Mouse (Mus musculus) forebrain, embryonic 13.5 days (tissue): Measurements from ENCODE around the gene Cdh20. TPM values are rescaled to one million over a fixed set of nuclear protein-coding genes. Genes with fewer than 3 reads are reported as not detected.

ENCODE experiments used
- ATAC-seq: fragments of 200-750 bp; cut with Nextera tagmentation; 2 replicates; pipeline ENCODE4 v1.8.0; 2017
- H3K27ac ChIP-seq: fragments of 300-500 bp; sonication (generic); 2 replicates; pipeline ENCODE4 v1.5.1; 2015; ENCODE audit warnings: inconsistent platforms, mild to moderate bottlenecking, moderate library complexity
- H3K27me3 ChIP-seq: fragments of 300-500 bp; sonication (generic); 2 replicates; pipeline ENCODE4 v1.6.1; 2015; ENCODE audit warnings: mild to moderate bottlenecking, inconsistent platforms
- H3K36me3 ChIP-seq: fragments of 300-500 bp; sonication (generic); 2 replicates; pipeline ENCODE4 v1.6.1; 2015; ENCODE audit warnings: mild to moderate bottlenecking, inconsistent platforms; ENCODE audit not compliant: poor library complexity, severe bottlenecking
- H3K4me1 ChIP-seq: fragments of 300-500 bp; sonication (generic); 2 replicates; pipeline ENCODE4 v1.6.1; 2015; ENCODE audit warnings: inconsistent platforms
- H3K4me2 ChIP-seq: fragments of 300-500 bp; sonication (generic); 2 replicates; pipeline ENCODE4 v1.6.1; 2015; ENCODE audit warnings: inconsistent platforms, mild to moderate bottlenecking, moderate library complexity
- H3K4me3 ChIP-seq: fragments of 300-500 bp; sonication (generic); 2 replicates; pipeline ENCODE4 v1.5.1; 2015; ENCODE audit warnings: mild to moderate bottlenecking, inconsistent platforms
- H3K9ac ChIP-seq: fragments of 300-500 bp; sonication (generic); 2 replicates; pipeline ENCODE4 v1.6.1; 2015; ENCODE audit warnings: mild to moderate bottlenecking, inconsistent platforms
- H3K9me3 ChIP-seq: fragments of 300-500 bp; sonication (generic); replicated peaks from 2 replicates; pipeline ENCODE4 v1.6.1; 2016; ENCODE audit warnings: inconsistent platforms
- WGBS: fragments of 180-500 bp; shearing (Covaris S2); methylation state at CpG from one replicate; pipeline ENCODE4 v1.1.7; 2015; 5-methylcytosine and 5-hydroxymethylcytosine counted together
- polyA plus RNA-seq: library from polyadenylated mRNA; unstranded; fragments of >200 nt; fragmentation: Nextera tagmentation; extraction: Ambion mirVana; gene quantifications from 2 replicates; pipeline ENCODE4 v1.2.1, GENCODE M21; 2015

Cdh20 gene
- polyA plus RNA-seq = 0.62 and 1.2 TPM in 2 replicates

DNA sequence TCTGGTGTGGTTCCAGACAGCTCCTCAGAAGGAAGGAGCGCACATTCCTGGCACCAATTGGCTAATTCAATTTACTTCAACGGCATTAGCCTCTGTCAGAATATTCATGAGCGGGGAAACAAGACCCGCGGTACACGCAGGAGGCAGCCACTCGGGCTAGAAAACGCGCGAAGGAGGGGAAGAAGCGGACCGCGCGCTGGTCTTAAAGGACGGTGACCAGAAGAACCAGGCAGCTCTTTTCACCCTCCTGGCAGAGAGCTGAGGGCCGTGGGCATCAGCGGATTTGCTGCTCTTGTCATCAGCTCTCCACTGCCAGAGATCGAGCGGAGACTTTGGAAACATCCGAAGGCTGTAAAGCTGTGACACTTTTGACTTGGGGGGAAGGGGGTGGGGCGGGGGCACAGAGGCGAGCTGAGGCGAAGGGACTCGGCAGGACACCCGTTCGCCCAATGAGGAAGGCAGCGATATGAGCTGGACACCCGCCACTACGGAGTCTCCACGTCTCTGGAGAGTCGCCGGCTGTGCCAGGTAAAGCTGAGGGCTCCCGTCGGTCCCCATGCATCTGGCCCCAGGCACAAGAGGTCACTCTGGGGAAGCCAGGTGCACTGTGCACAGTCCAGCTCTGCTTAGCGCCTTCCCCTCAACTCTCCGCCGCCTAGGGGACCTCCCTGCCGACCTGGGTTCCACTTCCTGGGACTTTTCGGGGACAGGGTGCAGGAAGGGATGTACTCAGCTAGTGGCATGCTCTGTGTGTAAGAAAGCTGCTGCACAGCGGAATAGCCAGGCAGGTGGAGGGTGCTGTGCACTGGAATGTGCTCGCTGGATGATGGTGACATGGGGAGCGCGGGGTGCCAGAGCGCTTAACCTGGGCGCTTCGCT, at the start of gene Cdh20:
Gene Cdh20, plus strand, starts transcription at position 159 of the 879 bp plus-strand sequence.
- peaks cover 19% of the 10 kb centered on the region; the same call in 1 of the 2 replicates for H3K4me1 ChIP-seq
- H3K9ac ChIP-seq = peak within 1 kb of the TSS; percentile 73
- peak within 1 kb of the TSS; percentile 91 for H3K4me2 ChIP-seq
- peak; percentile 78 for ATAC-seq
- no peak within 1 kb of the TSS; the same call in 1 of the 2 replicates for H3K27ac ChIP-seq
- H3K27me3 ChIP-seq = peaks cover 6% of the 10 kb centered on the region
- no peaks in the 10 kb centered on the region for H3K9me3 ChIP-seq
- under 1% methylated on average over 46 of the region's 46 CpGs for WGBS
- H3K4me3 ChIP-seq = peak within 1 kb of the TSS; percentile 55
- no peaks in the 10 kb centered on the region for H3K36me3 ChIP-seq

GRCm38 (mm10) chr1:104746816-104747215, 21.5 kb upstream of the Cdh20 start:
- peak; percentile 76 for ATAC-seq
- WGBS = 0% methylated on average over 1 of the region's 1 CpGs

DNA sequence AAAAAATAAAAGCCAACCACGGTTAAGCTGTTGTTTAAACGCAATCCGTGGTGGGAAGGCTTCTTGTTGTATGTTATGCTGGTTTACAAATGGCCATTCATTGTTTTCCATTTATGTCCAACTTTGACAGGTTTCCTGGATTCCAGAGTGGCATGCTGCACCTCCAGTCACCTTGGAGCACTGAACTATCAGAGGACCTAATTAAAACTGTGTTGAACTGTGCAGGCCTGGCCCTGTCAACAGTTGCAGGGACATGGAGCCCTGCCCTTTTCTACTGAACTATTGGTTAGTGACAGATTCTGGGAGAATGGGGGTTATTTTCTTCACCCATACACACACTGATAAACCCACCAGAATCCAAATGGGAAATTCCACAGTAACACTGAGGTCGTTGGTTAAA, 20.9 kb upstream of the Cdh20 start:
- H3K4me1 ChIP-seq = peaks cover 11% of the 10 kb centered on the region
- H3K9me3 ChIP-seq = no peaks in the 10 kb centered on the region
- ATAC-seq = no peak
- no peak overlapping the region for H3K4me3 ChIP-seq
- H3K36me3 ChIP-seq = no peaks in the 10 kb centered on the region
- H3K9ac ChIP-seq = no peak overlapping the region
- no peak overlapping the region for H3K27ac ChIP-seq
- no peaks in the 10 kb centered on the region for H3K27me3 ChIP-seq
- H3K4me2 ChIP-seq = no peak overlapping the region
- 40% methylated on average over 4 of the region's 4 CpGs for WGBS

More at GRCm38 (mm10) chr1:104746816-104747215, 21.5 kb upstream of the Cdh20 start:
- no peaks in the 10 kb centered on the region for H3K9me3 ChIP-seq
- H3K4me1 ChIP-seq = peaks cover 11% of the 10 kb centered on the region
- no peak overlapping the region for H3K4me3 ChIP-seq
- H3K4me2 ChIP-seq = no peak overlapping the region
- no peaks in the 10 kb centered on the region for H3K27me3 ChIP-seq
- no peaks in the 10 kb centered on the region for H3K36me3 ChIP-seq
- no peak overlapping the region for H3K9ac ChIP-seq
- peak overlapping the region; percentile 35; the same call in 1 of the 2 replicates for H3K27ac ChIP-seq

- H3K4me3 ChIP-seq = no peak overlapping the region
- no peaks in the 10 kb centered on the region for H3K4me1 ChIP-seq
- H3K4me2 ChIP-seq = no peak overlapping the region
- no peaks in the 10 kb centered on the region for H3K27me3 ChIP-seq
- 78% methylated on average over 8 of the region's 8 CpGs for WGBS
- ATAC-seq = no peak
- H3K27ac ChIP-seq = no peak overlapping the region
- H3K36me3 ChIP-seq = no peaks in the 10 kb centered on the region
- no peaks in the 10 kb centered on the region for H3K9me3 ChIP-seq
- no peak overlapping the region for H3K9ac ChIP-seq
Measured at GRCm38 (mm10) chr1:104754483-104754882, 13.8 kb upstream of the Cdh20 start.

- Histone ChIP-seq H3K27me3 (no peaks in the 10 kb centered on the region), H3K36me3 (no peaks in the 10 kb centered on the region), H3K4me3 (no peak overlapping the region), H3K4me1 (no peaks in the 10 kb centered on the region), H3K27ac (no peak overlapping the region), H3K4me2 (no peak overlapping the region), H3K9me3 (no peaks in the 10 kb centered on the region), H3K9ac (no peak overlapping the region)
- 36% methylated on average over 4 of the region's 4 CpGs for WGBS
- no peak for ATAC-seq
Measured at GRCm38 (mm10) chr1:104755896-104756295, 12.4 kb upstream of the Cdh20 start.

GRCm38 (mm10) chr1:104769250-104769607, 900 bp downstream of the Cdh20 start:
- peak overlapping the region; percentile 55 for H3K4me3 ChIP-seq
- peak overlapping the region; percentile 91 for H3K4me2 ChIP-seq
- H3K36me3 ChIP-seq = no peaks in the 10 kb centered on the region
- 0% methylated on average over 12 of the region's 12 CpGs for WGBS
- peak overlapping the region; percentile 73 for H3K9ac ChIP-seq
- H3K4me1 ChIP-seq = peaks cover 19% of the 10 kb centered on the region; the same call in 1 of the 2 replicates
- H3K9me3 ChIP-seq = no peaks in the 10 kb centered on the region
- H3K27me3 ChIP-seq = peaks cover 6% of the 10 kb centered on the region
- ATAC-seq = peak; percentile 63; the same call in 1 of the 2 replicates
- H3K27ac ChIP-seq = no peak overlapping the region; the same call in 1 of the 2 replicates

GRCm38 (mm10) chr1:104771937-104772336, 3.6 kb downstream of the Cdh20 start:
- no peak for ATAC-seq
- no peak overlapping the region for H3K4me2 ChIP-seq
- peaks cover 6% of the 10 kb centered on the region for H3K27me3 ChIP-seq
- peaks cover 19% of the 10 kb centered on the region; the same call in 1 of the 2 replicates for H3K4me1 ChIP-seq
- no peak overlapping the region for H3K27ac ChIP-seq
- H3K9me3 ChIP-seq = no peaks in the 10 kb centered on the region
- no peaks in the 10 kb centered on the region for H3K36me3 ChIP-seq
- H3K9ac ChIP-seq = no peak overlapping the region
- no peak overlapping the region for H3K4me3 ChIP-seq
- 47% methylated on average over 4 of the region's 4 CpGs for WGBS

GRCm38 (mm10) chr1:104773207-104773606, 4.9 kb downstream of the Cdh20 start:
- Histone ChIP-seq H3K36me3 (no peaks in the 10 kb centered on the region), H3K9ac (no peak overlapping the region), H3K4me3 (no peak overlapping the region), H3K4me2 (no peak overlapping the region), H3K27me3 (peaks cover 6% of the 10 kb centered on the region), H3K27ac (no peak overlapping the region), H3K9me3 (no peaks in the 10 kb centered on the region), H3K4me1 (peaks cover 17% of the 10 kb centered on the region; the same call in 1 of the 2 replicates)
- 97% methylated on average over 2 of the region's 2 CpGs for WGBS
- no peak for ATAC-seq

DNA sequence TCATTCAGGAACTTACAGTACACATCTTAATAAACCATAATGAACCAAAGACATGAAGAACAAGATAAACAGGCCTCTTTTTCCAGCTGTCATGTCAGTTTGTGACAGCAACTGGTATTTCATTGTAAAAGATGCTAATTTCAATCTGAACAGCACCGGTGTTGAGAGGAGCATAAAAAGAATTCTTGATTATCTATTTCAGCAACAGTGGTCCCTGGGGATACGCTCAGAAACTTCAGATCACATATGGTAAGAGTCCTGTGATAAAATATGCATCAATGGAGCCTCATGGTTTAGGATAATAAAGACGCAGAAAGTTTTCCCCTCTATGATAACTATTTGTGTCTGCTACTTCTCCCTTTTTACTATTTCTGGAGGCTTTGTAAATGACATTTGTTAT, 25.2 kb downstream of the Cdh20 start:
- ATAC-seq = peak; percentile 55; the same call in 1 of the 2 replicates
- Histone ChIP-seq H3K4me2 (no peak overlapping the region), H3K9ac (no peak overlapping the region), H3K27ac (no peak overlapping the region), H3K4me3 (no peak overlapping the region), H3K27me3 (no peaks in the 10 kb centered on the region), H3K9me3 (no peaks in the 10 kb centered on the region), H3K36me3 (no peaks in the 10 kb centered on the region), H3K4me1 (peaks cover 13% of the 10 kb centered on the region)
- 49% methylated on average over 3 of the region's 3 CpGs for WGBS

GRCm38 (mm10) chr1:104796146-104796545, 27.8 kb downstream of the Cdh20 start:
- no peak overlapping the region for H3K4me2 ChIP-seq
- H3K9ac ChIP-seq = no peak overlapping the region
- H3K27ac ChIP-seq = no peak overlapping the region
- H3K27me3 ChIP-seq = no peaks in the 10 kb centered on the region
- peaks cover 13% of the 10 kb centered on the region for H3K4me1 ChIP-seq
- no peaks in the 10 kb centered on the region for H3K9me3 ChIP-seq
- H3K4me3 ChIP-seq = no peak overlapping the region
- no peak for ATAC-seq
- no peaks in the 10 kb centered on the region for H3K36me3 ChIP-seq
- 66% methylated on average over 3 of the region's 3 CpGs for WGBS

DNA sequence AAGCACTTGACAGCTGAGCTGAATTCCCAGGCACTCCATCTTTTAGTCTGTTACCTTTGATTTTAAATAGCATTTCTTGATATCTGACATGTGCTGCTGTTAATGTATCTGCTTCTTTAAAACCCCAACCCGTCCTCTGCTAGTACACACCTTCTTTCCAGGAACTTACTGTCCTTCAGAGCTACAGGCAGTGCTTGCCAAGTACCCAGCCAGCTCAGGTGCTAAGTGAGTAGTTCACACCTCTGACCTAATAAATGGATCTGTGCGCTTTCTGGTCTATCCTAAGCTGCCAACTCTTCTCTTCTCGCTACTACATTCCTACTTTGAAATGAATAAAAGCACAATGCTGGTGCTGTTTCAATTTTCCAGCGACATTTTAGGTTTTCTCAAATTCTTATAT, 28.8 kb downstream of the Cdh20 start:
- Histone ChIP-seq H3K36me3 (no peaks in the 10 kb centered on the region), H3K9ac (no peak overlapping the region), H3K27ac (no peak overlapping the region), H3K4me2 (no peak overlapping the region), H3K9me3 (no peaks in the 10 kb centered on the region), H3K4me3 (no peak overlapping the region), H3K27me3 (no peaks in the 10 kb centered on the region), H3K4me1 (peaks cover 13% of the 10 kb centered on the region)
- ATAC-seq = no peak
- WGBS = 81% methylated on average over 4 of the region's 4 CpGs

GRCm38 (mm10) chr1:104804746-104805145, 36.4 kb downstream of the Cdh20 start:
- no peaks in the 10 kb centered on the region for H3K27me3 ChIP-seq
- no peak overlapping the region for H3K9ac ChIP-seq
- 94% methylated on average over 6 of the region's 6 CpGs for WGBS
- H3K9me3 ChIP-seq = no peaks in the 10 kb centered on the region
- no peak overlapping the region for H3K4me2 ChIP-seq
- H3K4me1 ChIP-seq = peaks cover 5% of the 10 kb centered on the region
- ATAC-seq = no peak
- no peak overlapping the region for H3K27ac ChIP-seq
- no peak overlapping the region for H3K4me3 ChIP-seq
- no peaks in the 10 kb centered on the region for H3K36me3 ChIP-seq
